Mouse (Mus musculus): ENCODE results near the gene Zcchc8. TPM values are rescaled to one million over a fixed set of nuclear protein-coding genes. Genes with fewer than 3 reads are reported as not detected.
A peak's percentile ranks its signal among the peaks of the same experiment; 100 is the strongest.

Zcchc8 gene
- polyA plus RNA-seq, 1 experiment from 2014 or later, result 92.1 TPM

DNA sequence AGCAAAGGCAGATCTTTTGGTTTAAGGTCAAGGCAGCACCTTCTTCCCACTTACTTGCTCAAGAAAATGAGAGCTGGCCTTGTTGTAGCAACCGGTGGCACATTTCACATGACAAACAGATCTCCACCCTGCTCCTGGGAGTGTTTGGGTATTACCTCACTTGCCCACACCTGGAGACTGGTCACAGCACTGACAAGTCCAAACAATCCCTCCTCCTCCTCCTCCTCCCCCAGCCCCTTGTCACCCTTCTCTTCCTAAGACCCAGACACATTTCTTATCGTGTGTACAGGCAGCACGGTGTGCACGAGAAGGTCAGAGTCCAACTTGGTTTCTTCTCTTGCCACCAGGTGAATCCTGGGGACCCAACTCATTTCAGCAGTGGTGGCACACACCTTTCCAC is 23.9 kb downstream of the Zcchc8 start:
- Histone ChIP-seq H3K4me3 (ENCODE audit: low read depth, low read length) (no peak overlapping the region), H3K9ac (ENCODE audit: low read depth, low read length) (no peak overlapping the region), H3K27me3 (replicated peaks; ENCODE audit: control insufficient read depth, insufficient read depth, low read length) (no peaks in the 10 kb centered on the region), H3K36me3 (ENCODE audit: control insufficient read depth, insufficient read depth, low read length) (peaks cover 18% of the 10 kb centered on the region), H3K4me1 (replicated peaks; ENCODE audit: control insufficient read depth, insufficient read depth, low read length) (no peaks in the 10 kb centered on the region), H3K4me2 (no peak overlapping the region), H3K9me3 (ENCODE audit: control insufficient read depth, low read length) (no peaks in the 10 kb centered on the region), H3K27ac (ENCODE audit: low read depth, low read length) (no peak overlapping the region)
- ATAC-seq (replicated peaks; ENCODE audit: low FRiP score), result no peak
- DNase-seq (ENCODE audit: low spot score), result no peak
- WGBS, result 68% methylated on average over 4 of the region's 4 CpGs

DNA sequence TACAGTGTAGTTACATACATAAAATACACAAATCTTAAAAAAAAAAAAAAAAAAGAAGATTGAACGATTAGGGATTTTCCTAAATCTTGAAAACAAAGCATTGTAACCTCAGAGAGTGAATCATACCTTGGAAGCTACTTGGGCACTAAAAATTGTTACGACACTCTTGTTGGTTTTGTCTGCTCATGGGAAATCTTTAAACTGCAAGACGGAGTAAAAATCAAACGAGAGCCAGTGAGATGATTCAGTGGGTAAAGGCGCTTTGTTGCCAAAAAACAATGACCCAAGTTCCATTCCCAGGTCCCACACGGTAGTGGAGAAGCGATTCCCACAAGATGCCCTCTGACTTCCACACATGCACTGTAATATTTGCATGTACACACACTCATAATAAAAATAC is 24.7 kb downstream of the Zcchc8 start:
- Histone ChIP-seq H3K27ac (ENCODE audit: low read depth, low read length) (no peak overlapping the region), H3K27me3 (replicated peaks; ENCODE audit: control insufficient read depth, insufficient read depth, low read length) (no peaks in the 10 kb centered on the region), H3K4me2 (no peak overlapping the region), H3K36me3 (ENCODE audit: control insufficient read depth, insufficient read depth, low read length) (peaks cover 17% of the 10 kb centered on the region), H3K9me3 (ENCODE audit: control insufficient read depth, low read length) (no peaks in the 10 kb centered on the region), H3K4me3 (ENCODE audit: low read depth, low read length) (no peak overlapping the region), H3K9ac (ENCODE audit: low read depth, low read length) (no peak overlapping the region), H3K4me1 (replicated peaks; ENCODE audit: control insufficient read depth, insufficient read depth, low read length) (no peaks in the 10 kb centered on the region)
- no peak for DNase-seq (ENCODE audit: low spot score)
- 89% methylated on average over 7 of the region's 7 CpGs for WGBS
- ATAC-seq (replicated peaks; ENCODE audit: low FRiP score), result no peak

DNA sequence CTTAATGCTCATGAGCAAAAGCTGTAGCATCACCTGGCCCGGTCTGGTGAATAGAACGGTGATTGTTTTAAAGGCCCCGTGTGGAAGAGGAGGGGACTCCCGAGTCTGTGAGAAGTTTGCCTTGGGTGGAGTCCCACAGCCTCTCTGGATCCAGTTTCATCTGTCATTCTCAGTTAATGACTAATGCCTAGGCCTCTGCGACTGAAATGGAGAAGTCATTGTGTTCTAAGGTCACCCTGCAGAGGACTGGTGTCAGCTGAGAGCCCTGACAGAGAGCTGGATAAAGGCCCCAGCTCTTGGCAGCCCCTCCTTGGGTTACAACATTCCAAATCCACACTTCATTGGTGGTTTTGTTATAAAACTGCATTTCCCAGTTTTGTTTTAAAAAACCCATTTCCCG is 26.4 kb downstream of the Zcchc8 start:
- Histone ChIP-seq H3K27ac (ENCODE audit: low read depth, low read length) (no peak overlapping the region), H3K27me3 (replicated peaks; ENCODE audit: control insufficient read depth, insufficient read depth, low read length) (no peaks in the 10 kb centered on the region), H3K4me2 (no peak overlapping the region), H3K36me3 (ENCODE audit: control insufficient read depth, insufficient read depth, low read length) (peaks cover 5% of the 10 kb centered on the region; the same call in 1 of the 2 replicates), H3K9me3 (ENCODE audit: control insufficient read depth, low read length) (no peaks in the 10 kb centered on the region), H3K4me1 (replicated peaks; ENCODE audit: control insufficient read depth, insufficient read depth, low read length) (no peaks in the 10 kb centered on the region), H3K4me3 (ENCODE audit: low read depth, low read length) (no peak overlapping the region), H3K9ac (ENCODE audit: low read depth, low read length) (no peak overlapping the region)
- 64% methylated on average over 6 of the region's 6 CpGs for WGBS
- no peak for ATAC-seq (replicated peaks; ENCODE audit: low FRiP score)
- DNase-seq (ENCODE audit: low spot score), result no peak

DNA sequence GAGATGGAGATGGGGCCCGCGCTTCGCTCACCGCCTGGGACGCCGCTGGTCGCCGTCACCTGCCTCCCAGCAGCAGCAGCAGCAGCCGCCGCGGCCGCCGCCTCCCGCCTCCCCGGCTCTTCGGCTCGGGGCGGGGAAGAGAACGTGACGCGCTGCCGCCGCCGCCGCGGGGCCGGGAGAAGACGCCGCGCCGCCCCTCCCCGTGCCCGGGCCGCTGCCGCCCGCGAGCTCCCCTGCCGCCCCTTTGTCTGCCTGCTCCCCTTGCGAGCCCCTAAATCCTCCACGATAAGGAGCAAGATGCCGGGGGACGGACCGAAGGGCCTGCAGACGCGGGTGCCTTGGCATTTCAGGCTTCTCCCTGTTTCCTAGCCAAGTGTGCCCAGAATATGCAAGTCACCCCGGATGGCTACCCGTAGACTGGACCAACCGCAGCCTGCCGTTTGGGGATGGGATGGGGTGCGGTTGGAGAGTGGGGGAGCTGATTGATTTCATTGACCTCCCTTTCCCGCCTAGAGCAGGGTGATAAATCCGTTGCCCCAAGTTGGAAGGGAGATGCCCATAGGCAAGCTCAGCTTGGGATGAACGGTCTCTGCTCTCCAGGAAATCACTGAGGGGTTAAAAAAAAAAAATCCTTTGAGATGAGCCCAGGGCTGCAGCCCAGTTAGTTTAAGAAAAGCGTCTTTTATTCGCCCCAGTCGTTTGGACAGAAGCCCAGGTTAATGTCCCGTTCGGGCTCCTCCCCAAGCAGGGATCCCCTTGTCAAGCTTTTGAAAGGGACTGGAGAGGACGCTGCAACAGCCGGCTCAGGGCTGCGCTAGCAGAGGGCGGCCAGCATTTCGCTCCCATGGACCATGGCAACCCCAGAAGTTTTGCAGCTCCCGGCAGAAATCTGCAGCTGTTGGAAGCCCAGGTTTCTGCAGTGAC is 36.4 kb downstream of the Zcchc8 start, which contains the start of gene Clip1:
Gene Clip1 (minus strand): TSS at position 398 of the 924 bp plus-strand sequence.
- Histone ChIP-seq H3K4me3 (ENCODE audit: low read depth, low read length) (peak within 1 kb of the TSS; percentile 95), H3K27ac (ENCODE audit: low read depth, low read length) (peak within 1 kb of the TSS; percentile 81), H3K9ac (ENCODE audit: low read depth, low read length) (peak within 1 kb of the TSS; percentile 97), H3K36me3 (ENCODE audit: control insufficient read depth, insufficient read depth, low read length) (no peaks in the 10 kb centered on the region), H3K4me1 (replicated peaks; ENCODE audit: control insufficient read depth, insufficient read depth, low read length) (peaks cover 17% of the 10 kb centered on the region), H3K4me2 (peak within 1 kb of the TSS; percentile 76), H3K9me3 (ENCODE audit: control insufficient read depth, low read length) (no peaks in the 10 kb centered on the region), H3K27me3 (replicated peaks; ENCODE audit: control insufficient read depth, insufficient read depth, low read length) (no peaks in the 10 kb centered on the region)
- no peak for DNase-seq (ENCODE audit: low spot score)
- ATAC-seq (replicated peaks; ENCODE audit: low FRiP score), result peak; percentile 64
- 2% methylated on average over 47 of the region's 64 CpGs for WGBS

DNA sequence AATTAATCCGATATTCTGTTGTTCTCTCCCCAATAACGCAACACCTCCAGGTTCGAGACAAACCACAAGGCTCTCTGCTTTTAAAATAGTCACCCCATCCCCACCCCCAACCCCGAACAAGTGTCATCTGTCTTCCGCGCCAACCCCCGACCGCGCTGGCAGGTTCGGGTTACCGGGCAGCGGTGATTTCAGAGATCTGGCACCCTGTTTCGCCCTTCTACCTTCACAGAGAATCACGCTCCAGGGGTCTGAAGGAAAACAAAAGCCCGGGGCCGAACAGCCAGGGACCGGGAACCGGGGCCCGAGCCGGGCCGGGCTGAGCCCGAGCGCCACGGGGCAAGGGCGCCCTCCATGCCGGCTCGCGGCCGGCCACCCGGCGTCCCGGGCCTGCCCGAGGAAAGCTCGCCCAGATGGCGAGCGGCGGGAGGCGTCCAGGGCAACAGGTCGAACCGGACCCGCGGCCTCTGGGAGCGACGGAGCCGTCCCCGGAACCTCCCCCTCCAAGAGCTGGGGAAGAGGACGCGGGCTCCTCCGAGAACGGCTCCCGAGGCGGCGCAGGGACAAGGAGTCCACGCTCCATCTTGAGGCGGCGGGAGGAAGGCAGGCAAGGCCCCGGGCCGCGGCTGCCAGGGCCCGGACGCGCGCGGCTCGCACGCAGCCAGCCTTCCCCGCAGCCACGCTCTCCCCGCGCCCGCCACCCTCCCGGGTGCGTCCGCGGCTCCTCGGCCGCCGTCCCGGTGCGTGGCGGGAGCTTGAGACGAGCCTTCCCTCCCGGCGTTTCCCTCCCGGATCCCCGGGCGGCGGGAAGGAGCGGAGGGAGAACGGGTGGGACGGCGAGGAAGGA is 37.3 kb downstream of the Zcchc8 start:
- Histone ChIP-seq H3K27me3 (replicated peaks; ENCODE audit: control insufficient read depth, insufficient read depth, low read length) (no peaks in the 10 kb centered on the region), H3K36me3 (ENCODE audit: control insufficient read depth, insufficient read depth, low read length) (no peaks in the 10 kb centered on the region), H3K9ac (ENCODE audit: low read depth, low read length) (peak overlapping the region; percentile 97), H3K9me3 (ENCODE audit: control insufficient read depth, low read length) (no peaks in the 10 kb centered on the region), H3K27ac (ENCODE audit: low read depth, low read length) (peak overlapping the region; percentile 81), H3K4me3 (ENCODE audit: low read depth, low read length) (peak overlapping the region; percentile 95), H3K4me1 (replicated peaks; ENCODE audit: control insufficient read depth, insufficient read depth, low read length) (peaks cover 18% of the 10 kb centered on the region), H3K4me2 (peak overlapping the region; percentile 76)
- under 1% methylated on average over 87 of the region's 92 CpGs for WGBS
- ATAC-seq (replicated peaks; ENCODE audit: low FRiP score), result peak; percentile 73
- DNase-seq (ENCODE audit: low spot score), result peak; percentile 84

DNA sequence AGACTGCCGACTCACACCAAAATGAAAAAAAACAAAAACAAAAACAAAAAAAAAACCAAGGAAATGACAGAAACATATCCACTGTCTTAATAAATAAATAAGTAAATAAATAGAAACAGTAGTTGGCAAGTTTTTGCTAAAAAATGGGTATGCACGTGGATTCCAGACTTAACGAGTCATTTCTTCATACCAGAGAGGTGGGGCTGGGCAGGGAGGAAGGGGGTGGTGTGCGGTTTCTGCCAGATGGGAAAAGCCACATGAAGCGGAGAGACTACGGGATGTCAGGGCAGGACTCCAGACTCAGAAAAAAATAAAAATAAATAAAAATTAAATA is 37.9 kb downstream of the Zcchc8 start:
- H3K27me3 ChIP-seq (replicated peaks; ENCODE audit: control insufficient read depth, insufficient read depth, low read length), result no peaks in the 10 kb centered on the region
- no peaks in the 10 kb centered on the region for H3K36me3 ChIP-seq (ENCODE audit: control insufficient read depth, insufficient read depth, low read length)
- ATAC-seq (replicated peaks; ENCODE audit: low FRiP score), result peak; percentile 41; the same call in 1 of the 2 replicates
- H3K4me3 ChIP-seq (ENCODE audit: low read depth, low read length), result peak overlapping the region; percentile 95
- H3K9me3 ChIP-seq (ENCODE audit: control insufficient read depth, low read length), result no peaks in the 10 kb centered on the region
- H3K9ac ChIP-seq (ENCODE audit: low read depth, low read length), result peak overlapping the region; percentile 97
- H3K27ac ChIP-seq (ENCODE audit: low read depth, low read length), result no peak overlapping the region; the same call in 1 of the 2 replicates
- H3K4me1 ChIP-seq (replicated peaks; ENCODE audit: control insufficient read depth, insufficient read depth, low read length), result peaks cover 18% of the 10 kb centered on the region
- H3K4me2 ChIP-seq, result peak overlapping the region; percentile 76
- WGBS, result 6% methylated on average over 6 of the region's 6 CpGs
- no peak for DNase-seq (ENCODE audit: low spot score)

DNA sequence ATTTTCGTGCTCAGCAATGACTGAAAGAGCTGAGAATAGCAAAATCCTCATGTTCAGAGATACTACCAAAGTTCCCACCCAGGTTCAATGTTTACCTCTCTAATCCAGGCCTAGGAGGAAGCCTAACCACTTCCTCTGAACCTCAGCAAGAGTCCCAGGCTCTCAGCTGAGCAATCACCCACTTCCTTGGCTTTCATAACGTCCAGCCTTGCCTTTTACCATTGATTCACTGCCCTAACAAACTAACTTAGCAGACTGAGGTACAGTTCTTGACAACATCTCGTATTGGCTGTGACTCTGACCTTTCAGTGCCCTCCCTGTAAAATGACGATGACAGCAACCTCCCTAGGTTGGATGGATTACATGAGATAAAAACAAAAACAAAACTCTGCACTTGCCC is 38.5 kb downstream of the Zcchc8 start:
- Histone ChIP-seq H3K27ac (ENCODE audit: low read depth, low read length) (no peak overlapping the region), H3K4me1 (replicated peaks; ENCODE audit: control insufficient read depth, insufficient read depth, low read length) (peaks cover 18% of the 10 kb centered on the region), H3K9ac (ENCODE audit: low read depth, low read length) (no peak overlapping the region), H3K27me3 (replicated peaks; ENCODE audit: control insufficient read depth, insufficient read depth, low read length) (no peaks in the 10 kb centered on the region), H3K9me3 (ENCODE audit: control insufficient read depth, low read length) (no peaks in the 10 kb centered on the region), H3K36me3 (ENCODE audit: control insufficient read depth, insufficient read depth, low read length) (no peaks in the 10 kb centered on the region), H3K4me3 (ENCODE audit: low read depth, low read length) (peak overlapping the region; percentile 95; the same call in 1 of the 2 replicates), H3K4me2 (peak overlapping the region; percentile 76)
- WGBS, result 27% methylated on average over 4 of the region's 4 CpGs
- DNase-seq (ENCODE audit: low spot score) (no peak), ATAC-seq (replicated peaks; ENCODE audit: low FRiP score) (no peak)

DNA sequence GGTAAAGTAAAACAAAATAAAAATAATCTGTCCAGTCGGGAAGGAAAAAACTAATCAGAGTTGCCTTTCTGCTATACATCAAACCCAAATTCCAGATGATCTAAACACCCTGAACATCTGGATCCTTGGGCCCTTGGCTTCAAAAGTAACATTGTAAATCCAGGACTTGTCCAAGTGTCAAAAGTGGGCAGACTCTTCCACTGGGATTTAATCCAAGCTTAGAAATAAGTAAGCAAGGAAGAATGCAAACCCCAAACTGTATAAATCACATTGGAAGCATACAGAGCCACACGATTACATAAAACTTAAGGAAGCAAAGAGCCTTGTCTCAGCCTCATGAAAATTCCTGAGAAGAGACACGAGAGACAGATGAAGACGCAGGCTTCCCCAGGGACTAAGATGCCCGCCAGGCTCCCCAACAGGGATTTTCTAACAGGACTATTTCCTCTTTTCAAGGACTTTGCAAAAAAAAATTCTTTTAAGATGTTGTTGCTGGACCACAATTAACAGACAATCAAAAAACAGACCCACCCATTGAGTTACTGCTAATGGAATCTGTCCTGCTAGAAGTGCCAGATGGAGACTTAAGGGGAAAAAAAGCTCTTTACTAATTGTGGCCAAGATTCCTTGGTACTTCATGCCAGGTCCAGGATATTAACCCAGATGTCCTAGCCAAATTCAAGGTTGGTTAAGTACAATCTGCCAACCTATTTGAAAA is 41.2 kb downstream of the Zcchc8 start:
- H3K4me3 ChIP-seq (ENCODE audit: low read depth, low read length), result no peak overlapping the region
- no peak for DNase-seq (ENCODE audit: low spot score)
- WGBS, result 68% methylated on average over 5 of the region's 5 CpGs
- no peak overlapping the region for H3K27ac ChIP-seq (ENCODE audit: low read depth, low read length)
- H3K27me3 ChIP-seq (replicated peaks; ENCODE audit: control insufficient read depth, insufficient read depth, low read length), result no peaks in the 10 kb centered on the region
- no peaks in the 10 kb centered on the region for H3K36me3 ChIP-seq (ENCODE audit: control insufficient read depth, insufficient read depth, low read length)
- no peaks in the 10 kb centered on the region for H3K9me3 ChIP-seq (ENCODE audit: control insufficient read depth, low read length)
- no peak overlapping the region for H3K4me2 ChIP-seq
- no peak for ATAC-seq (replicated peaks; ENCODE audit: low FRiP score)
- no peak overlapping the region for H3K9ac ChIP-seq (ENCODE audit: low read depth, low read length)
- H3K4me1 ChIP-seq (replicated peaks; ENCODE audit: control insufficient read depth, insufficient read depth, low read length), result peaks cover 18% of the 10 kb centered on the region
